In genomic region chr12:83485911-83486670, GRCm38 (mm10) we compare ENCODE assay signal across 8 mouse cellular contexts. TPM values are rescaled to one million over a fixed set of nuclear protein-coding genes. Genes with fewer than 3 reads are reported as not detected.
DNase-seq lines count a peak whose midpoint lies in the region; ATAC-seq and TF ChIP-seq lines count a peak whose summit lies in the region.

No protein-coding gene starts in this region.

- peak; percentile 5 for DNase-seq in 3134 (ENCODE audit: extremely low read depth, insufficient read length, low spot score)
- peak; percentile 10 for DNase-seq in T-cell, adult 2 months (ENCODE audit: low spot score)
- DNase-seq in embryonic facial prominence, embryonic 10.5 days (ENCODE audit: low spot score) = peak; percentile 57
- peak; percentile 41 to 58 for DNase-seq in kidney, postnatal 4 days
- no peak for DNase-seq in liver, embryonic 14.5 days (ENCODE audit: low read depth in 3 of 3, low spot score in 3 of 3)
- DNase-seq in retina, embryonic 14.5 days (ENCODE audit: low spot score) = peak; percentile 55
- DNase-seq in gastrocnemius, postnatal 14 days = no peak

- TF ChIP-seq CTCF in liver, embryonic 14.5 days (IDR thresholded peaks at IDR 0.05; ENCODE audit: low read depth) = no peak

- 0 out of 2 replicates have a peak, but pooled peaks cover under 1% of the 10 kb centered on the region for H3K9me3 ChIP-seq in embryonic facial prominence, embryonic 10.5 days
- no peaks in the 10 kb centered on the region for H3K9me3 ChIP-seq in heart, embryonic 14.5 days (ENCODE audit: control insufficient read depth, low read length)
- no peaks in the 10 kb centered on the region for H3K9me3 ChIP-seq in liver, embryonic 14.5 days (ENCODE audit: control insufficient read depth, low read length)

- WGBS in embryonic facial prominence, embryonic 10.5 days = under 1% methylated on average over 53 of the region's 53 CpGs
- under 1% methylated on average over 53 of the region's 53 CpGs for WGBS in heart, embryonic 14.5 days
- WGBS in liver, embryonic 14.5 days (ENCODE audit: insufficient replicate concordance) = under 1% methylated on average over 53 of the region's 53 CpGs

- peak overlapping the region; percentile 74; the same call in 1 of the 2 replicates for H3K27ac ChIP-seq in embryonic facial prominence, embryonic 10.5 days (replicated peaks)
- H3K27ac ChIP-seq in heart, embryonic 14.5 days (replicated peaks in 1 of 2; ENCODE audit: control insufficient read depth in 1 of 2, insufficient read depth in 1 of 2, low read depth in 2 of 2, low read length in 2 of 2) = peak overlapping the region; percentile 88 to 89
- no peak overlapping the region for H3K27ac ChIP-seq in liver, embryonic 14.5 days

- no peak for TF ChIP-seq EP300 in liver, embryonic 14.5 days (IDR thresholded peaks at IDR 0.05; ENCODE audit: low read depth)

- H3K27me3 ChIP-seq in embryonic facial prominence, embryonic 10.5 days (replicated peaks; ENCODE audit: low read depth, poor library complexity, severe bottlenecking) = peaks cover 63% of the 10 kb centered on the region
- no peaks in the 10 kb centered on the region for H3K27me3 ChIP-seq in heart, embryonic 14.5 days (ENCODE audit: control insufficient read depth, insufficient read depth, low read length)
- H3K27me3 ChIP-seq in liver, embryonic 14.5 days (ENCODE audit: control insufficient read depth, insufficient read depth, low read length) = peaks cover 29% of the 10 kb centered on the region

- H3K4me3 ChIP-seq in embryonic facial prominence, embryonic 10.5 days = peak overlapping the region; percentile 78
- peak overlapping the region; percentile 80 to 98 for H3K4me3 ChIP-seq in heart, embryonic 14.5 days (ENCODE audit: control insufficient read depth in 1 of 2, insufficient read depth in 1 of 2, low read depth in 1 of 2, low read length in 2 of 2)
- peak overlapping the region; percentile 72 to 88 for H3K4me3 ChIP-seq in liver, embryonic 14.5 days (ENCODE audit: insufficient read depth in 1 of 2, low read depth in 2 of 2, low read length in 2 of 2)

- intact Hi-C loops in gastrocnemius, postnatal 14 days (cut with DNase I; ENCODE audit: low total_unique reads) = no loop called here

- H3K4me1 ChIP-seq in embryonic facial prominence, embryonic 10.5 days = peaks cover 40% of the 10 kb centered on the region
- peaks cover 14 to 39% of the 10 kb centered on the region in 2 experiments for H3K4me1 ChIP-seq in heart, embryonic 14.5 days (ENCODE audit: control insufficient read depth in 2 of 2, insufficient read depth in 2 of 2, low read length in 2 of 2)
- H3K4me1 ChIP-seq in liver, embryonic 14.5 days (replicated peaks; ENCODE audit: control insufficient read depth in 2 of 2, insufficient read depth in 2 of 2, low read length in 1 of 2) = peaks cover 16 to 17% of the 10 kb centered on the region in 2 experiments

- H3K4me2 ChIP-seq in heart, embryonic 14.5 days (ENCODE audit: low read length) = peak overlapping the region; percentile 80
- peak overlapping the region; percentile 99 for H3K4me2 ChIP-seq in liver, embryonic 14.5 days (ENCODE audit: low read depth)

- no peak for ATAC-seq in heart, embryonic 14.5 days (ENCODE audit: insufficient number of reproducible peaks, insufficient read depth, low FRiP score, low read depth)
- no peak for ATAC-seq in liver, embryonic 14.5 days (ENCODE audit: insufficient read depth)

- no peaks in the 10 kb centered on the region for H3K36me3 ChIP-seq in embryonic facial prominence, embryonic 10.5 days (replicated peaks)
- H3K36me3 ChIP-seq in heart, embryonic 14.5 days (ENCODE audit: control insufficient read depth, insufficient read depth, low read length) = no peaks in the 10 kb centered on the region
- no peaks in the 10 kb centered on the region for H3K36me3 ChIP-seq in liver, embryonic 14.5 days (replicated peaks; ENCODE audit: control insufficient read depth, insufficient read depth, low read depth)

- H3K9ac ChIP-seq in heart, embryonic 14.5 days (ENCODE audit: low read length) = peak overlapping the region; percentile 93
- H3K9ac ChIP-seq in liver, embryonic 14.5 days (replicated peaks) = peak overlapping the region; percentile 69

RNA-seq across cellular contexts. Expression of gene Dpf3, which starts 1.4 kb away (rescaled TPM):
- 2.8 and 3.0 TPM in 2 replicates for polyA plus RNA-seq in embryonic facial prominence, embryonic 10.5 days (2016; fragmentation: Nextera tagmentation; extraction: Ambion mirVana)
- polyA plus RNA-seq in heart, embryonic 14.5 days (2014; fragmentation: Nextera tagmentation; extraction: Ambion mirVana) = 23.2 and 25.1 TPM in 2 replicates
- 2.2 and 3.7 TPM in 2 replicates for polyA plus RNA-seq in liver, embryonic 14.5 days (2012; rRNA removed)
- 4.1 and 4.8 TPM in 2 replicates for polyA plus RNA-seq in liver, embryonic 14.5 days (2014; fragmentation: Nextera tagmentation; extraction: Ambion mirVana)
- total RNA-seq in gastrocnemius, postnatal 14 days (2021) = 10 to 100 TPM; 18.7 to 19.5 TPM

RNA-seq across cellular contexts. Expression of gene Dcaf4, which starts 34.2 kb away (rescaled TPM):
- 29.5 and 30.1 TPM in 2 replicates for polyA plus RNA-seq in embryonic facial prominence, embryonic 10.5 days (2016; fragmentation: Nextera tagmentation; extraction: Ambion mirVana)
- polyA plus RNA-seq in heart, embryonic 14.5 days (2014; fragmentation: Nextera tagmentation; extraction: Ambion mirVana) = 24.2 and 27.5 TPM in 2 replicates
- 9.4 and 9.5 TPM in 2 replicates for polyA plus RNA-seq in liver, embryonic 14.5 days (2012; rRNA removed)
- 9.8 and 12.6 TPM in 2 replicates for polyA plus RNA-seq in liver, embryonic 14.5 days (2014; fragmentation: Nextera tagmentation; extraction: Ambion mirVana)
- 10 to 100 TPM; 21.2 to 25.8 TPM for total RNA-seq in gastrocnemius, postnatal 14 days (2021)

Comparison
In these comparisons a context has a peak if more than half of its experiments do, and no peak if none do; other contexts are left out.
1. DNase-seq: peak in 3134 (single experiment), T-cell, adult 2 months (single experiment), embryonic facial prominence, embryonic 10.5 days (single experiment), kidney, postnatal 4 days (2 of 2) and retina, embryonic 14.5 days (single experiment); none in liver, embryonic 14.5 days (0 of 3) and gastrocnemius, postnatal 14 days (single experiment).
2. Peak in every context shown above with its lines, with median percentiles within 50 percentile points of each other: H3K4me3 ChIP-seq.